Mouse (Mus musculus) embryonic facial prominence, embryonic 15.5 days (tissue): ENCODE results near the gene Meltf. TPM values are rescaled to one million over a fixed set of nuclear protein-coding genes. Genes with fewer than 3 reads are reported as not detected.

Experiments used
- ATAC-seq: fragments of 200-750 bp; cut with Nextera tagmentation; 2 replicates; pipeline ENCODE4 v1.8.0; 2017; ENCODE audit warnings: low read depth, moderate TSS enrichment; ENCODE audit not compliant: insufficient number of reproducible peaks, low FRiP score, low TSS enrichment
- H3K27ac ChIP-seq: fragments of 300-500 bp; sonication (generic); replicated peaks from 2 replicates; pipeline ENCODE4 v1.5.1; 2015; ENCODE audit warnings: mild to moderate bottlenecking, inconsistent platforms
- H3K27me3 ChIP-seq: fragments of 300-500 bp; sonication (generic); 2 replicates; pipeline ENCODE4 v1.6.1; 2015; ENCODE audit warnings: inconsistent platforms
- H3K36me3 ChIP-seq: fragments of 300-500 bp; sonication (generic); 2 replicates; pipeline ENCODE4 v1.6.1; 2015; ENCODE audit warnings: mild to moderate bottlenecking, inconsistent platforms
- H3K4me1 ChIP-seq: fragments of 300-500 bp; sonication (generic); 2 replicates; pipeline ENCODE4 v1.6.1; 2015; ENCODE audit warnings: inconsistent platforms
- H3K4me2 ChIP-seq: fragments of 300-500 bp; sonication (generic); replicated peaks from 2 replicates; pipeline ENCODE4 v1.6.1; 2015; ENCODE audit warnings: mild to moderate bottlenecking, inconsistent platforms
- H3K4me3 ChIP-seq: fragments of 300-500 bp; sonication (generic); replicated peaks from 2 replicates; pipeline ENCODE4 v1.5.1; 2015; ENCODE audit warnings: mild to moderate bottlenecking, inconsistent platforms
- H3K9ac ChIP-seq: fragments of 300-500 bp; sonication (generic); 2 replicates; pipeline ENCODE4 v1.6.1; 2015; ENCODE audit warnings: inconsistent platforms
- H3K9me3 ChIP-seq: fragments of 300-500 bp; sonication (generic); replicated peaks from 2 replicates; pipeline ENCODE4 v1.6.1; 2016; ENCODE audit warnings: inconsistent platforms
- whole genome bisulfite sequencing: fragments of 180-500 bp; shearing (Covaris S2); methylation state at CpG from one replicate; pipeline ENCODE4 v1.1.7; 2015; 5-methylcytosine and 5-hydroxymethylcytosine counted together
- polyA plus RNA-seq: library from polyadenylated mRNA; unstranded; fragments of >200 nt; fragmentation: Nextera tagmentation; extraction: Ambion mirVana; gene quantifications from 2 replicates; pipeline ENCODE4 v1.2.1, GENCODE M21; 2015

The Meltf gene
- 3.5 and 5.2 TPM in 2 replicates for polyA plus RNA-seq

DNA sequence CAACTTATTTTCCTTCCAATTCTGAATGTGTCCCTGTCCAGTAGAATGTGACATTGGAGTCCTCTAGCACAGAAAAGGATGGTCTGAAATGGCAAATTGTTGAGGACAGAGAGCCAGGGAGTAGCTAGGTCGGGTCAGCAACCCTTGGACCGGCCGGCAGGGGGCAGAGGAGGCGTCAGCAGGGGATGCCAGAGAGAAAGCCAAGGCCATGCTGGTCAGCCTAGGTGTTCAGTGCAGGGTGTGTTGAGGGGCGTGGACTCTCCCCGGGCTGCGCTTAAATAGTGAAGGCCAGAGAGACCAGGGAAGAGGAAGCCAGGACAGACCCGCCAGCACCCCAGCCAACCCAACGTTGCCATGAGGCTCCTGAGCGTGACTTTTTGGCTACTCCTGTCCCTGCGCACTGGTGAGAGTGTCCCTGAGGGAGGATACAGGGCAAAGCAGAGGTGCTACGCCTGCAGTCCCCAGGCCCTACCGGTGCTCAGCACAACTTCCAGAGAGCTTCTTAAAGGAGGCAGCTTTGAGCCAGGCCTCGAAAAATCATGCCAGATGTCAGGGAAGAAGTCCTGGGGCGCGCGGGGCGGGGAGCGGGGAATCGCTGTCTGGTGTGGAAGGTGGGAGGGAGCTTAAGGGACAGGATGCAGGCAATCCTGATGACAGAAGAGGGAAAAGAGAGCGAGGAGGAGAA, at the start of gene Meltf:
Meltf (plus strand) TSS at position 238 of the 685 bp plus-strand sequence.
- 0 out of 2 replicates have a peak, but pooled peaks have one; percentile 52 for ATAC-seq
- Histone ChIP-seq H3K27me3 (no peaks in the 10 kb centered on the region), H3K4me1 (peaks cover 23% of the 10 kb centered on the region), H3K27ac (no peak within 1 kb of the TSS), H3K36me3 (peaks cover 16% of the 10 kb centered on the region), H3K4me2 (peak within 1 kb of the TSS; percentile 30), H3K9ac (no peak within 1 kb of the TSS), H3K4me3 (no peak within 1 kb of the TSS; the same call in 1 of the 2 replicates), H3K9me3 (no peaks in the 10 kb centered on the region)
- 18% methylated on average over 21 of the region's 21 CpGs for WGBS

GRCm38 (mm10) chr16:31830726-31831125, 47.9 kb upstream of the Meltf start:
- Histone ChIP-seq H3K4me1 (0 out of 2 replicates have a peak, but pooled peaks cover 3% of the 10 kb centered on the region), H3K27me3 (no peaks in the 10 kb centered on the region), H3K9ac (no peak overlapping the region), H3K27ac (no peak overlapping the region), H3K36me3 (peaks cover 18% of the 10 kb centered on the region; the same call in 1 of the 2 replicates), H3K4me3 (no peak overlapping the region), H3K4me2 (no peak overlapping the region), H3K9me3 (no peaks in the 10 kb centered on the region)
- no peak for ATAC-seq
- 86% methylated on average over 4 of the region's 4 CpGs for WGBS

GRCm38 (mm10) chr16:31832630-31833422, 45.8 kb upstream of the Meltf start:
- Histone ChIP-seq H3K27ac (no peak overlapping the region), H3K4me3 (no peak overlapping the region), H3K4me2 (no peak overlapping the region), H3K9ac (no peak overlapping the region), H3K36me3 (peaks cover 20% of the 10 kb centered on the region), H3K9me3 (no peaks in the 10 kb centered on the region), H3K27me3 (no peaks in the 10 kb centered on the region), H3K4me1 (0 out of 2 replicates have a peak, but pooled peaks cover 3% of the 10 kb centered on the region)
- WGBS: 90% methylated on average over 10 of the region's 10 CpGs
- ATAC-seq: no peak

GRCm38 (mm10) chr16:31834011-31834584, 44.5 kb upstream of the Meltf start:
- Histone ChIP-seq H3K27me3 (no peaks in the 10 kb centered on the region), H3K9ac (no peak overlapping the region), H3K4me1 (0 out of 2 replicates have a peak, but pooled peaks cover 3% of the 10 kb centered on the region), H3K27ac (peak overlapping the region; percentile 73; the same call in 1 of the 2 replicates), H3K9me3 (no peaks in the 10 kb centered on the region), H3K4me2 (no peak overlapping the region), H3K4me3 (no peak overlapping the region), H3K36me3 (peaks cover 25% of the 10 kb centered on the region)
- no peak for ATAC-seq
- WGBS: 57% methylated on average over 7 of the region's 7 CpGs

DNA sequence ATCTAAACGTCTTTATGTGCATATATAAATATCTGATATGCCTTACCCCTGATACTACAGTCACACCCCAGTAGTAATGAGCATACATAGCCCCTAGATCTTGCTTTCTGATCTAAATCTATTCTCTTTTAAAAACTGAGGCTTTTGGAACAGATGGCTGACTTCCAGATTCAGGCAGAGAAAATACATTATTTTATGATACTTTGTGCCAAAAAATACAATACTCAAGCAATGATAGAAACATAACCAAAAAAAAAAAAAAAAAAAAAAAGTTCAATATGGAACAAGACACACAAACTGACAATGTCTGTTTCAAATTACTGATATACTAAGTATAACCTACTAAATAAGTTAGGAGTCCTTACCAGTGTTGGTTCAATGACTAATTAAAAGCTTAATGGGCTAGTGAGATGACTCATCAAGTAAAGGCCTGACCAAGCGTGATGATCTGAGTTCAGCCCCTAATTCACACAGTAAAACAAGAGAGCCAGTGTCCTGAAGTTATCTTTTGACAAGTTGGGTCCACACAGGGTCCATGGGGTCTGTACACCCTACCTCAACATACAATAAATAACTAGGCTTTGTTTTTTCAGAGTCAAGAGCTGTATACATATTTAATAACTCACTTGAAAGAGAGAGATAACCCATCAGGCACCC, 43.8 kb upstream of the Meltf start:
- WGBS: 67% methylated on average over 2 of the region's 2 CpGs
- Histone ChIP-seq H3K4me2 (no peak overlapping the region), H3K4me1 (0 out of 2 replicates have a peak, but pooled peaks cover 3% of the 10 kb centered on the region), H3K27ac (no peak overlapping the region), H3K9ac (no peak overlapping the region), H3K4me3 (no peak overlapping the region), H3K9me3 (no peaks in the 10 kb centered on the region), H3K36me3 (peaks cover 24% of the 10 kb centered on the region), H3K27me3 (no peaks in the 10 kb centered on the region)
- ATAC-seq: no peak

DNA sequence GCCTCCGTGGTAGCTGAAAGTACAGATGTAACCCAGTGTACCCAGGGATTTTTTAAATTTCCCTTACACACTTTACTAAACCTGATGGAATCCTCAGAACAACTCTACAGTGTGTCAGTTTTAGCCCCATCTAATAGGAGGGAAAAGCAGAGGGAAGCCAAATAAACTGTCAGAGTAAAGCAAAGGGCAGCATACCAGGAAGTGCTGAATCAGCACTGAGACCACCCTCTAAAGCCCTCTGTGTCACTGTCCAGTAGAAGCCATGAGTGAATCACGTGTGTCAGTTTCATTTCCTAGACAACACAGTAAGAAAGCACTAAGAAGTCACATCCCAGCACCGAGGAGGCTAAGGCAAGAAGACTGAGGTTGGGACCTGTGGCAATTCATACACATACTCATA, 41.2 kb upstream of the Meltf start:
- 0 out of 2 replicates have a peak, but pooled peaks cover 3% of the 10 kb centered on the region for H3K4me1 ChIP-seq
- WGBS: 78% methylated on average over 3 of the region's 3 CpGs
- H3K9me3 ChIP-seq: no peaks in the 10 kb centered on the region
- H3K36me3 ChIP-seq: peaks cover 20% of the 10 kb centered on the region
- H3K27ac ChIP-seq: no peak overlapping the region
- H3K27me3 ChIP-seq: no peaks in the 10 kb centered on the region
- no peak overlapping the region for H3K4me2 ChIP-seq
- H3K9ac ChIP-seq: no peak overlapping the region
- no peak for ATAC-seq
- no peak overlapping the region for H3K4me3 ChIP-seq

DNA sequence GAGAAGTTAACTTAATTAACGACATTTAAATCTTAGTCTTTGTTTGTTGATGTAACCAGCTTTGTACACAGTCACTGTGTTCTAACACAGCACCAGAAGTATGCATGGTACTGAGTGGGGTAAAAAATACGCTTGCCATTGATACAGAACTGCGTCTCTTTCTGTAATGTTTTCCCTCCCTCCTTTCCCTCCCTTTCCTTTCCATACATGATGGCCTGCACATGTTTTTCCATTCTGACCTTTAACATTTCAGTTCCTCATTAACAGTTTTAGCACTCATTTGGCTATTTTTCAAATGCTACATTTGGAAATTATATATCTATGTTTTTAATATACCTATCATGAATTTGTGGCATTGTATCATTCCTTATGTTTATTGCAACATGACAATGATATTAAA, 34.4 kb upstream of the Meltf start:
- peaks cover 12% of the 10 kb centered on the region for H3K36me3 ChIP-seq
- WGBS: 76% methylated on average over 3 of the region's 3 CpGs
- no peak overlapping the region for H3K27ac ChIP-seq
- no peaks in the 10 kb centered on the region for H3K27me3 ChIP-seq
- no peaks in the 10 kb centered on the region for H3K4me1 ChIP-seq
- H3K4me3 ChIP-seq: no peak overlapping the region
- no peak overlapping the region for H3K9ac ChIP-seq
- H3K4me2 ChIP-seq: no peak overlapping the region
- no peaks in the 10 kb centered on the region for H3K9me3 ChIP-seq
- ATAC-seq: no peak

DNA sequence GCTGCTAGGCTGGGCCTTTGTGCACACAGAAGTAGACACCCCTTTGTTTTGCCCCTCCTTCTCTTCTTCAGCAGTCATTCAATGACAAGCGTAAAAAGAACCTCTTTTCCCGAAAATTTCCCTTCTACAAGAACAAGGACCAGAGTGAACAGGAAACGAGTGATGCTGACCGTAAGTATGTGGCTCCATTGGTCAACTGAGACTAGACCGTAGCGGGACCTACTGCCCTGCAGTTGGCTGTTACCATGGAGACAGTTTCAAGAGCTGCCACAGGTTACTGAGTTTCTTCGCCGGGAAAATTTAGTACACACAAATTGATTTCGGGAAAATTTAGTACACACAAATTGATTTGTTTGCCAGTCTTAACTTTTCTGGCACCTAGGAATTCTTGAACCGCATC, 31.8 kb upstream of the Meltf start:
- no peak for ATAC-seq
- H3K27me3 ChIP-seq: no peaks in the 10 kb centered on the region
- WGBS: 83% methylated on average over 10 of the region's 10 CpGs

GRCm38 (mm10) chr16:31863920-31864319, 14.7 kb upstream of the Meltf start:
- Histone ChIP-seq H3K36me3 (peaks cover 57% of the 10 kb centered on the region), H3K27me3 (no peaks in the 10 kb centered on the region), H3K9me3 (0 out of 2 replicates have a peak, but pooled peaks cover 5% of the 10 kb centered on the region), H3K4me2 (no peak overlapping the region), H3K27ac (no peak overlapping the region), H3K4me1 (no peaks in the 10 kb centered on the region), H3K4me3 (no peak overlapping the region), H3K9ac (no peak overlapping the region)
- ATAC-seq: no peak
- WGBS: 82% methylated on average over 5 of the region's 5 CpGs

More for the DNA sequence above, 31.8 kb upstream of the Meltf start:
- Histone ChIP-seq H3K4me1 (no peaks in the 10 kb centered on the region), H3K9ac (no peak overlapping the region), H3K9me3 (no peaks in the 10 kb centered on the region), H3K4me3 (no peak overlapping the region), H3K4me2 (no peak overlapping the region), H3K36me3 (peaks cover 10% of the 10 kb centered on the region; the same call in 1 of the 2 replicates), H3K27ac (no peak overlapping the region)

DNA sequence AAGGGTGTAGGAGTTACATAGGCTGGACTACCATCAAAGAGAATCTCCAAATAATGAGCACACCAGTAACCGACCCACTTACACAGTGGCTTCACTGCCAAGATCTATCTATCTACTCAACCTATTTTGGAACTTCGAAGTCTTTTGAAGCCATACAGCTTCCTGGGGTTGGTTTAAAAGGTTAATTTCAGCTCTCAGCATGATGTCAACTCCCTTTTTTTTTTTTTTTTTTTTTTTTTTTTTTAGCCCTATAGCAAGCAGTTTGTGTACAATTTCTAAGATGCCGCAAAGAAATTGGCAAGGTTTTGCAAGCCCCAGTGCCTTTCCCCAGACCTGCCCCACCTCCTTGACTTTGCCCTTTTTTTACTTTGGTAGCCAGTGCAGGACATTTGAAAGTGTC, 13.4 kb upstream of the Meltf start:
- H3K4me2 ChIP-seq: no peak overlapping the region
- 0 out of 2 replicates have a peak, but pooled peaks cover 5% of the 10 kb centered on the region for H3K9me3 ChIP-seq
- H3K27me3 ChIP-seq: no peaks in the 10 kb centered on the region
- H3K27ac ChIP-seq: no peak overlapping the region
- no peak overlapping the region for H3K9ac ChIP-seq
- no peaks in the 10 kb centered on the region for H3K4me1 ChIP-seq
- no peak for ATAC-seq
- no peak overlapping the region for H3K4me3 ChIP-seq
- whole genome bisulfite sequencing: 83% methylated on average over 3 of the region's 3 CpGs
- peaks cover 57% of the 10 kb centered on the region for H3K36me3 ChIP-seq

DNA sequence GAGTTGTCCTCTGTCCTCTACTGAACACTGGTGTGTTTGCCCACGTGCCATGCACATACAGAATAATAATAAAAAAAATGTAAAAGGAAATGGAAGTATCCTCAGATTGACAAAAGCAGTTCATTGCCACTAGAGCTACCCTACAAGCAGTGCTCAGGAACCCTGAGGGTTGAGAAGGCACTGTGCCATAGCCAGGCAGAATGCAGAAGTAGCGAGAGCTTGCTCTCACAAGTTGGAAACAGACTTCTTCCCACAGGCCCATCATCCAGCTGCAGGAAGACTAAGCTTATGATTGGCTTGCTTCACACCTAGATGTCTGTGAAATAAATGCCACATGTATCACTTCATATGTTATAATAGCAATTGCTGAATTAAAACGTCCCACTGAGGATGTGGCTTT, 11.7 kb upstream of the Meltf start:
- Histone ChIP-seq H3K9me3 (no peaks in the 10 kb centered on the region), H3K4me1 (no peaks in the 10 kb centered on the region), H3K27me3 (no peaks in the 10 kb centered on the region), H3K4me3 (no peak overlapping the region), H3K4me2 (no peak overlapping the region), H3K27ac (no peak overlapping the region), H3K9ac (no peak overlapping the region), H3K36me3 (peaks cover 60% of the 10 kb centered on the region)
- no peak for ATAC-seq
- 86% methylated on average over 3 of the region's 3 CpGs for WGBS
